Mouse (Mus musculus): ENCODE measurements at regions not wholly inside any gene's neighbourhood (a gene's known extent, or its start where the extent isn't known, plus 50 kb on each side); places are given as distances from the start of the nearest gene placed in this dataset.

DNA sequence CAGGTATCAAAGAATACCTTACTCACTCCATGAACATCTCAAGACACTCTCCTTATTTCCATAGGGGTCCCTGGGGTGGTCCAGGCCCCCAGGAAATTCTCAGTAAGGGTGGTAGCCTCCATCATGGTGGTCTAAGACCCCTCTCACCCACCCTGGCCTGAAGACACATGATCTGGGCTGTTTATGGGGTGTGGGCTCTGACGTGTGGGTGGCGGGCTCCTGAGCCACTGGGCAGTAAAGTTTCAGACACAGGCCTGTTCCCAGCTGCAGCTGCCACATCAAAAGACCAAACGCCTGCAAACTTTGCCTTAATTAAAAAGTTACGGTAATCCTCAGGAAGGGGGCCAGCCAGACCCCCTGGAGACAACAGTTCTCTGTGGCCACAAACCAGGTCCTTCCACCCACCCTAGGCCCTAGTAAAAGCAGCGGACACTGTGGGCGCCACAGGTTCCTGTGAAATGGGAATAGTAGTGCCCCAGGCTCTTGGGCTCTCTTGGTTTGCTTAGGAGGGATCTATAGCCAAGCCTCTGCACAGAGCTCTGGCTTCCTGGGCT, 473.1 kb upstream of the Zmiz1 start:
- TF ChIP-seq CTCF (IDR thresholded peaks at IDR 0.05; ENCODE audit: low read depth), result no peak
- no peak for TF ChIP-seq EP300 (IDR thresholded peaks at IDR 0.05; ENCODE audit: low read depth)
